Mouse (Mus musculus) midbrain, embryonic 11.5 days (tissue): ENCODE data around the gene Nrbp1. TPM values are rescaled to one million over a fixed set of nuclear protein-coding genes. Genes with fewer than 3 reads are reported as not detected.

Source experiments
- ATAC-seq: fragments of 200-750 bp; cut with Nextera tagmentation; 2 replicates; pipeline ENCODE4 v1.8.0; 2017; ENCODE audit warnings: moderate TSS enrichment, moderate library complexity; ENCODE audit not compliant: low FRiP score
- DNase-seq: peaks from one replicate; pipeline ENCODE4 v3.0.0; 2015; ENCODE audit warnings: low spot score; ENCODE audit errors: missing footprints
- H3K27ac ChIP-seq: fragments of 300-500 bp; sonication (generic); 2 replicates; pipeline ENCODE4 v1.5.1; 2014; ENCODE audit warnings: low read depth, low read length
- H3K27me3 ChIP-seq: fragments of 300-500 bp; sonication (generic); 2 replicates; pipeline ENCODE4 v1.6.1; 2014; ENCODE audit warnings: mild to moderate bottlenecking, low read length, moderate library complexity, mixed read lengths; ENCODE audit not compliant: control insufficient read depth, insufficient read depth
- H3K36me3 ChIP-seq: fragments of 300-500 bp; sonication (generic); 2 replicates; pipeline ENCODE4 v1.6.1; 2014; ENCODE audit warnings: mild to moderate bottlenecking, low read length, moderate library complexity, mixed read lengths; ENCODE audit not compliant: control insufficient read depth, insufficient read depth
- H3K4me1 ChIP-seq: fragments of 300-500 bp; sonication (generic); 2 replicates; pipeline ENCODE4 v1.6.1; 2014; ENCODE audit warnings: low read length; ENCODE audit not compliant: control insufficient read depth, insufficient read depth
- H3K4me2 ChIP-seq: fragments of 300-500 bp; sonication (generic); 2 replicates; pipeline ENCODE4 v1.6.1; 2014; ENCODE audit warnings: mild to moderate bottlenecking, moderate library complexity
- H3K4me3 ChIP-seq: fragments of 300-500 bp; sonication (generic); 2 replicates; pipeline ENCODE4 v1.5.1; 2014; ENCODE audit warnings: low read depth, low read length
- H3K9ac ChIP-seq: fragments of 300-500 bp; sonication (generic); 2 replicates; pipeline ENCODE4 v1.6.1; 2014; ENCODE audit warnings: low read length
- H3K9me3 ChIP-seq: fragments of 300-500 bp; sonication (generic); 2 replicates; pipeline ENCODE4 v1.6.1; 2016; ENCODE audit warnings: low read length; ENCODE audit not compliant: control insufficient read depth
- WGBS: fragments of 180-500 bp; shearing (Covaris S2); extraction: QIAGEN DNeasy Blood & Tissue Kit; methylation state at CpG from one replicate; pipeline ENCODE4 v1.1.7; 2014; 5-methylcytosine and 5-hydroxymethylcytosine counted together
- polyA plus RNA-seq: library from polyadenylated mRNA; unstranded; fragments of >200 nt; fragmentation: Nextera tagmentation; extraction: Ambion mirVana; gene quantifications from 2 replicates; pipeline ENCODE4 v1.2.1, GENCODE M21; 2014

Gene Nrbp1
- polyA plus RNA-seq, 1 experiment from 2014 or later, result 148 TPM

DNA sequence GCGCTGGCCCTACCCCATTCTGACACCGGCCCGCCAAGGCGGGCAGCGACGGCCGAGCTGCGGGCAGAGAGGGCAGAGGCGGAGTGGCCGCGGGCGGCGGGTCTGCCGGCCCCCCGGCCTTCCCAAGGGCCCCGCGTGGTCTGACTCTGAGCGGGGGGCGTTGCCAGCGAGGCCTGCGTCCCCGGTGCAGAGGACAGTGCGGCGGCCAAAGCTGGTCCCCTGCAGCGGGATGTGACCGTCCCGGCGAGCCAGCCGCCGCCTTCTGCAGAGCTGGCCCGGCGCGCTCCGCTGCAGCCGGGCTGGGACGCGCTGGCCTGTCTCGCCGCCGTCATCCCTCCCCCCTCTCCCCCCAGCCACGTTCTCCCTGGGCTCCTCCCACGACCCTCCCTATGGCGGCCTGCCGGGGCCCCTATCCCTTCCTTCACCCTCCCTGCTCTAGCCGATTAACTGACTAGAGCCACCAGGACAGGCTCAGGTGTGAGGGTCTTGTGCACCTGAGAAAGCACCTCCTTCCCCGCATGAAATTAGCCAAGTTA, 55.0 kb downstream of the Nrbp1 start, which contains the start of gene Fndc4:
TSS of gene Fndc4 (minus strand) at position 475 of the 536 bp plus-strand sequence.
- no peaks in the 10 kb centered on the region for H3K27me3 ChIP-seq
- H3K4me2 ChIP-seq, result peak within 1 kb of the TSS; percentile 97
- peak within 1 kb of the TSS; percentile 79 for H3K4me3 ChIP-seq
- H3K9me3 ChIP-seq, result no peaks in the 10 kb centered on the region
- peak; percentile 87 for ATAC-seq
- H3K36me3 ChIP-seq, result no peaks in the 10 kb centered on the region
- under 1% methylated on average over 43 of the region's 46 CpGs for WGBS
- peak within 1 kb of the TSS; percentile 93 for H3K9ac ChIP-seq
- peak; percentile 94 for DNase-seq
- H3K4me1 ChIP-seq, result peaks cover 17% of the 10 kb centered on the region
- peak within 1 kb of the TSS; percentile 57 for H3K27ac ChIP-seq

DNA sequence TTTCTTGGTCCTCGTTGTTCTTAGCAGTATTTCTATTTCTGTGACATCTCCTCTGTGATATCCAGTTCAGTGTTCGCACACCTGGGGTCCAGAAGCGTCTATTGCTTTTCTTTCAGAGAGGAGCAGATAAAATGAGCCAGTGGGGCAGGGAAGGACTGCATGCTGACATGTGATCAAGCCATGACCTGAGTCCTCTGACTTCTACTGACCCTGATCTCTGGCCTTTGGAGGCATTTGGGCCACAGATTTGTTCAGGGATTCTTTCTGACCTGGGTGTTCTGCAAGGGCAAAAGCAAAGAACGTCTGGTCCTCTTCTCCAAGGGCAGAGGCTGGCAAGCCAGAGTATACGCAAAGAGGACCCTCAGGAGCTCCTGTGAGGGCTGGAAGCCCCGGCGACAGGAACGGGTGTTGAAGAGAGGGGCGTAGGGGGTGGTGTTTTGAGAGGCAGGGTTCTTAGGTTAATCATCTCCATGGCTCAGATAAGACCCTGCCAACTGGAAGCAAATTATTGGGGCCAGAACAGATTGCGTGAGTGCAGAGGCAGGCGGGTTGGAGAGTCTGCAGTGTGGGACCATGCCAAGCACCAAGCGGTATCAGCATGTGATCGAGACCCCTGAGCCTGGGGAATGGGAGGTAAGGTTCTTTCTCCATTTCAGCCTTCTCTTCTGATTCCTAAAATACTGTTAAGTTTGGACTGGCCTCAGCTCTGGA, 56.5 kb downstream of the Nrbp1 start, which contains the start of gene Gckr:
TSS of gene Gckr (plus strand) at position 397 of the 711 bp plus-strand sequence.
- DNase-seq (no peak), ATAC-seq (no peak)
- 81% methylated on average over 13 of the region's 13 CpGs for WGBS
- Histone ChIP-seq H3K9ac (no peak within 1 kb of the TSS; the same call in 1 of the 2 replicates), H3K27ac (no peak within 1 kb of the TSS), H3K4me1 (peaks cover 11% of the 10 kb centered on the region), H3K4me3 (no peak within 1 kb of the TSS), H3K36me3 (no peaks in the 10 kb centered on the region), H3K4me2 (peak within 1 kb of the TSS; percentile 97; the same call in 1 of the 2 replicates), H3K27me3 (no peaks in the 10 kb centered on the region), H3K9me3 (no peaks in the 10 kb centered on the region)

DNA sequence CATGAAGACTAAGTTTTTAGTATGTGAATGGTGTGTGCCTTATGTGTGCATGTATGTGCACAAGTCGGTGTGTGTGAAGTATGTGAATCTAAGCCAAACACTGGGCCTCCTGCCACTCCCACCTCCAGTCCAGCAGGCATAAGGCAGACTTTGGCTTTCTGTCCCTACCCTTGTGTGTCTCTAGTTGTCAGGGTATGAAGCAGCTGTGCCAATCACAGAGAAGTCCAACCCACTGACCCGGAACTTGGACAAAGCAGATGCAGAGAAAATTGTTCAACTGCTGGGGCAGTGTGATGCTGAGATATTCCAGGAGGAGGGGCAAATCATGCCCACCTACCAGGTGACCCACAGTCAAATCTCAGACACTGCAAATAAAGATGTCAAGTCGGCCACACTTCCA, 57.3 kb downstream of the Nrbp1 start:
- no peaks in the 10 kb centered on the region for H3K36me3 ChIP-seq
- no peaks in the 10 kb centered on the region for H3K9me3 ChIP-seq
- ATAC-seq (no peak), DNase-seq (no peak)
- H3K4me1 ChIP-seq, result peaks cover 11% of the 10 kb centered on the region
- no peak overlapping the region for H3K4me2 ChIP-seq
- WGBS, result 86% methylated on average over 3 of the region's 3 CpGs
- no peak overlapping the region for H3K4me3 ChIP-seq
- H3K27ac ChIP-seq, result no peak overlapping the region
- no peaks in the 10 kb centered on the region for H3K27me3 ChIP-seq
- no peak overlapping the region for H3K9ac ChIP-seq

DNA sequence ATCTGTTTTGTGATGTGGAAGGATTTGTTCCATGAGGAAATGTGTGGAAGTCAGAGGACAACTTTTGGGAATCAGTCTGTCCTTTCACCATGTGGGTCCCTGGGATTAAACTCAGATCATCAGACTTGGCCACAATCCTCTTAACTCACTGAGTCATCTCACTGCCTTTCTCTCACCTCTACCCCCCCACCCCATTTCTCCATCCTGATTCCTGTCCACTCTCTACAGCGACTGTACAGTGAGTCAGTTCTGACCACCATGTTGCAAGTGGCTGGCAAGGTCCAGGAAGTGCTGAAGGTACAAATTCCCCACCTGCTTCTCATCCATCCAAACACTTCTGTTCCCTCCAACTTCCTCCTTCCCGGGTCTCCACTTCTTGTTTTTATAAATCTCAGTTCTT, 57.8 kb downstream of the Nrbp1 start:
- H3K36me3 ChIP-seq, result no peaks in the 10 kb centered on the region
- no peak for ATAC-seq
- no peak overlapping the region for H3K4me3 ChIP-seq
- H3K27ac ChIP-seq, result no peak overlapping the region
- peaks cover 11% of the 10 kb centered on the region for H3K4me1 ChIP-seq
- no peak overlapping the region for H3K4me2 ChIP-seq
- no peak overlapping the region for H3K9ac ChIP-seq
- H3K27me3 ChIP-seq, result no peaks in the 10 kb centered on the region
- WGBS, result 55% methylated on average over 2 of the region's 2 CpGs
- no peaks in the 10 kb centered on the region for H3K9me3 ChIP-seq
- DNase-seq, result no peak

Other genes starting within 250 kb of the Nrbp1 start
- gene Atraid, start 192.6 kb upstream of the Nrbp1 start, polyA plus RNA-seq, result 105 and 107 TPM in 2 replicates
- gene Slc5a6, start 191.9 kb upstream of the Nrbp1 start, polyA plus RNA-seq, result 7.3 and 8.3 TPM in 2 replicates
- gene Cad, start 186.1 kb upstream of the Nrbp1 start, polyA plus RNA-seq, result 20.5 and 22.2 TPM in 2 replicates
- not detected in 2 replicates for gene Dnajc5g, start 134.6 kb upstream of the Nrbp1 start, polyA plus RNA-seq
- 6.9 and 7.2 TPM in 2 replicates for gene Slc30a3, start 132.6 kb upstream of the Nrbp1 start, polyA plus RNA-seq
- gene Trim54, start 124.2 kb upstream of the Nrbp1 start, polyA plus RNA-seq, result not detected in 2 replicates
- not detected in 2 replicates for gene Ucn, start 102.0 kb upstream of the Nrbp1 start, polyA plus RNA-seq
- 48.7 and 49.8 TPM in 2 replicates for gene Mpv17, start 86.6 kb upstream of the Nrbp1 start, polyA plus RNA-seq
- 0.78 and 1.9 TPM in 2 replicates for gene Gm29609, start 61.0 kb upstream of the Nrbp1 start, polyA plus RNA-seq
- 71.9 and 72.5 TPM in 2 replicates for gene Gtf3c2, start 60.7 kb upstream of the Nrbp1 start, polyA plus RNA-seq
- 150 and 155 TPM in 2 replicates for gene Snx17, start 47.6 kb upstream of the Nrbp1 start, polyA plus RNA-seq
- gene Eif2b4, start 47.4 kb upstream of the Nrbp1 start, polyA plus RNA-seq, result 62.0 and 63.9 TPM in 2 replicates
- gene Zfp513, start 38.6 kb upstream of the Nrbp1 start, polyA plus RNA-seq, result 4.2 and 6.5 TPM in 2 replicates
- 156 and 164 TPM in 2 replicates for gene Ppm1g, start 20.2 kb upstream of the Nrbp1 start, polyA plus RNA-seq
- 1.3 TPM in 1 of 2 replicates, not detected in the other for gene Gm9970, start 368 bp downstream of the Nrbp1 start, polyA plus RNA-seq
- 2.6 and 3.4 TPM in 2 replicates for gene Krtcap3, start 10.8 kb downstream of the Nrbp1 start, polyA plus RNA-seq
- gene Ift172, start 50.3 kb downstream of the Nrbp1 start, polyA plus RNA-seq, result 25.6 and 31.9 TPM in 2 replicates
- 43.3 and 54.0 TPM in 2 replicates for gene Fndc4, start 55.2 kb downstream of the Nrbp1 start, polyA plus RNA-seq
- gene Gckr, start 56.6 kb downstream of the Nrbp1 start, polyA plus RNA-seq, result 0.11 and 0.22 TPM in 2 replicates
- 78.5 and 81.4 TPM in 2 replicates for gene Zfp512, start 211.6 kb downstream of the Nrbp1 start, polyA plus RNA-seq
- not detected in 2 replicates for gene 4930548H24Rik, start 244.9 kb downstream of the Nrbp1 start, polyA plus RNA-seq